Mouse (Mus musculus): ENCODE results near the gene Ncoa7.

Ncoa7 gene

GRCm38 (mm10) chr10:30749807-30750206 lies 53.3 kb downstream of the Ncoa7 start:
- in situ Hi-C loops (cut with MboI, MseI), result loop anchor here (5.0 kb wide), 1 partner anchor 33 kb away; no protein-coding TSS in a partner anchor

GRCm38 (mm10) chr10:30745238-30745974 lies 57.7 kb downstream of the Ncoa7 start:
- in situ Hi-C loops (cut with MboI, MseI), result no loop called here

- in situ Hi-C loops (cut with MboI, MseI), result no loop called here
These were observed 59.9 kb downstream of the Ncoa7 start for GRCm38 (mm10) chr10:30743275-30743674.

- in situ Hi-C loops (cut with MboI, MseI), result no loop called here
These were observed 64.7 kb downstream of the Ncoa7 start for GRCm38 (mm10) chr10:30738403-30738802.

- in situ Hi-C loops (cut with MboI, MseI), result no loop called here
These were observed 65.8 kb downstream of the Ncoa7 start for GRCm38 (mm10) chr10:30737323-30737722.

GRCm38 (mm10) chr10:30733148-30733785 lies 69.9 kb downstream of the Ncoa7 start:
- in situ Hi-C loops (cut with MboI, MseI), result no loop called here

- in situ Hi-C loops (cut with MboI, MseI), result no loop called here
These were observed 71.7 kb downstream of the Ncoa7 start for GRCm38 (mm10) chr10:30731321-30731914.

- in situ Hi-C loops (cut with MboI, MseI), result no loop called here
These were observed 72.3 kb downstream of the Ncoa7 start for GRCm38 (mm10) chr10:30730791-30731190.

- in situ Hi-C loops (cut with MboI, MseI), result no loop called here
These were observed 73.7 kb downstream of the Ncoa7 start for GRCm38 (mm10) chr10:30729157-30730096.

GRCm38 (mm10) chr10:30723014-30723413 lies 80.1 kb downstream of the Ncoa7 start:
- in situ Hi-C loops (cut with MboI, MseI), result no loop called here

GRCm38 (mm10) chr10:30720556-30720955 lies 82.6 kb downstream of the Ncoa7 start:
- in situ Hi-C loops (cut with MboI, MseI), result no loop called here

GRCm38 (mm10) chr10:30719947-30720346 lies 83.2 kb downstream of the Ncoa7 start:
- in situ Hi-C loops (cut with MboI, MseI), result loop anchor here (5.0 to 10.0 kb wide), 3 partner anchors 32 to 595 kb away; partner anchors contain the start of gene Hddc2

GRCm38 (mm10) chr10:30718703-30719340 lies 84.3 kb downstream of the Ncoa7 start:
- in situ Hi-C loops (cut with MboI, MseI), result loop anchor here (5.0 to 10.0 kb wide), 3 partner anchors 33 to 596 kb away; partner anchors contain the start of gene Hddc2

GRCm38 (mm10) chr10:30716171-30716570 lies 87.0 kb downstream of the Ncoa7 start:
- in situ Hi-C loops (cut with MboI, MseI), result loop anchor here (5.0 to 10.0 kb wide), 3 partner anchors 36 to 599 kb away; partner anchors contain the start of gene Hddc2

GRCm38 (mm10) chr10:30712540-30712939 lies 90.6 kb downstream of the Ncoa7 start:
- in situ Hi-C loops (cut with MboI, MseI), result loop anchor here (10.0 kb wide), 1 partner anchor 602 kb away; the partner anchor contains the start of gene Hddc2

GRCm38 (mm10) chr10:30709846-30710403 lies 93.2 kb downstream of the Ncoa7 start:
- in situ Hi-C loops (cut with MboI, MseI), result loop anchor here (5.0 to 10.0 kb wide), 2 partner anchors 88 to 605 kb away; partner anchors contain the start of gene Hddc2

GRCm38 (mm10) chr10:30708039-30708438 lies 95.1 kb downstream of the Ncoa7 start:
- in situ Hi-C loops (cut with MboI, MseI), result loop anchor here (5.0 kb wide), 1 partner anchor 86 kb away; no protein-coding TSS in a partner anchor

- in situ Hi-C loops (cut with MboI, MseI), result no loop called here
These were observed 100.5 kb downstream of the Ncoa7 start for GRCm38 (mm10) chr10:30702663-30703062.

- in situ Hi-C loops (cut with MboI, MseI), result no loop called here
These were observed 116.3 kb downstream of the Ncoa7 start for GRCm38 (mm10) chr10:30686862-30687261.

GRCm38 (mm10) chr10:30683449-30683848 lies 119.7 kb downstream of the Ncoa7 start:
- in situ Hi-C loops (cut with MboI, MseI), result no loop called here
